Mouse (Mus musculus) liver, adult 2 months (tissue): ENCODE results near the gene Stk4.

ENCODE experiments used
- CTCF ChIP-seq: fragments of 200-500 bp; IDR thresholded peaks from 2 replicates; pipeline ENCODE4 v1.5.1; 2011; ENCODE audit warnings: low read depth, low read length, control low read depth
- POLR2A ChIP-seq: fragments of 200-500 bp; IDR thresholded peaks from 2 replicates; pipeline ENCODE4 v1.6.1; 2011; ENCODE audit warnings: low read length, control low read depth; ENCODE audit not compliant: insufficient read depth; ENCODE audit errors: extremely low read depth

- TF ChIP-seq POLR2A (no peak), CTCF (peak; percentile 73)
Measured at GRCm38 (mm10) chr2:164188722-164189121, 118.6 kb downstream of the Stk4 start.
